Comparison of ENCODE assay signal across 16 mouse cellular contexts in genomic region chr13:41343163-41343886, GRCm38 (mm10).
DNase-seq lines count a peak whose midpoint lies in the region; ATAC-seq and TF ChIP-seq lines count a peak whose summit lies in the region.
"Had no signal": no experiment of that assay in that cellular context is flagged by ENCODE, and none has a peak within 500 bp of the region (broad histone marks: within the 10 kb centered on the region; RNA-seq: fewer than 3 reads in every experiment).

No protein-coding gene starts in this region.

- peaks cover 40% of the 10 kb centered on the region for H3K4me1 ChIP-seq in liver, adult 2 months (ENCODE audit: control insufficient read depth, insufficient read depth, low read length)
- H3K4me1 ChIP-seq in liver, embryonic 12.5 days = peaks cover 16% of the 10 kb centered on the region; the same call in 1 of the 2 replicates
- peaks cover 28% of the 10 kb centered on the region for H3K4me1 ChIP-seq in intestine, postnatal 0 days (replicated peaks; ENCODE audit: control insufficient read depth, insufficient read depth, low read length)
- H3K4me1 ChIP-seq in stomach, embryonic 14.5 days (ENCODE audit: control insufficient read depth, insufficient read depth, low read length) = peaks cover 7% of the 10 kb centered on the region; the same call in 1 of the 2 replicates

- H3K4me3 ChIP-seq in liver, adult 2 months (ENCODE audit: insufficient read depth, low read depth, low read length) = no peak overlapping the region
- no peak overlapping the region for H3K4me3 ChIP-seq in liver, embryonic 12.5 days
- H3K4me3 ChIP-seq in intestine, postnatal 0 days (ENCODE audit: low read depth, low read length) = no peak overlapping the region
- H3K4me3 ChIP-seq in stomach, embryonic 14.5 days (ENCODE audit: low read depth, low read length) = no peak overlapping the region
- H3K4me3 ChIP-seq: embryonic facial prominence, embryonic 15.5 days; heart, embryonic 15.5 days; limb, embryonic 12.5 days; myocyte had no signal

- 55% methylated on average over 3 of the region's 3 CpGs for WGBS in liver, adult 2 months
- 26% methylated on average over 3 of the region's 3 CpGs for WGBS in liver, embryonic 12.5 days (ENCODE audit: insufficient replicate concordance)
- WGBS in intestine, postnatal 0 days = 27% methylated on average over 3 of the region's 3 CpGs
- whole genome bisulfite sequencing in stomach, embryonic 14.5 days = 22% methylated on average over 3 of the region's 3 CpGs

- H3K27ac ChIP-seq in liver, adult 2 months (replicated peaks; ENCODE audit: insufficient read depth, low read depth, low read length) = peak overlapping the region; percentile 50; the same call in 1 of the 2 replicates
- H3K27ac ChIP-seq in liver, embryonic 12.5 days = no peak overlapping the region
- peak overlapping the region; percentile 92 for H3K27ac ChIP-seq in intestine, postnatal 0 days (ENCODE audit: low read depth, low read length)
- H3K27ac ChIP-seq in stomach, embryonic 14.5 days (ENCODE audit: low read length) = peak overlapping the region; percentile 55; the same call in 1 of the 2 replicates
- H3K27ac ChIP-seq: embryonic facial prominence, embryonic 15.5 days; heart, embryonic 15.5 days; limb, embryonic 12.5 days had no signal

- H3K27me3 ChIP-seq in liver, adult 2 months (ENCODE audit: control insufficient read depth, insufficient read depth, low read length) = no peaks in the 10 kb centered on the region
- H3K27me3 ChIP-seq in liver, embryonic 12.5 days (replicated peaks) = no peaks in the 10 kb centered on the region
- no peaks in the 10 kb centered on the region for H3K27me3 ChIP-seq in intestine, postnatal 0 days (replicated peaks; ENCODE audit: control insufficient read depth, insufficient read depth, low read length)
- no peaks in the 10 kb centered on the region for H3K27me3 ChIP-seq in stomach, embryonic 14.5 days (ENCODE audit: control insufficient read depth, insufficient read depth, low read length)
- H3K27me3 ChIP-seq: embryonic facial prominence, embryonic 15.5 days; heart, embryonic 15.5 days; limb, embryonic 12.5 days had no signal

- no peaks in the 10 kb centered on the region for H3K9me3 ChIP-seq in liver, embryonic 12.5 days (replicated peaks)
- H3K9me3 ChIP-seq in intestine, postnatal 0 days (ENCODE audit: control insufficient read depth) = no peaks in the 10 kb centered on the region
- H3K9me3 ChIP-seq in stomach, embryonic 14.5 days (ENCODE audit: control insufficient read depth, low read depth, low read length) = no peaks in the 10 kb centered on the region
- H3K9me3 ChIP-seq: embryonic facial prominence, embryonic 15.5 days; heart, embryonic 15.5 days; limb, embryonic 12.5 days had no signal

- no peak overlapping the region for H3K9ac ChIP-seq in liver, adult 2 months (ENCODE audit: low read depth, low read length)
- no peak overlapping the region for H3K9ac ChIP-seq in liver, embryonic 12.5 days
- no peak overlapping the region for H3K9ac ChIP-seq in intestine, postnatal 0 days (ENCODE audit: low read depth, low read length)
- no peak overlapping the region for H3K9ac ChIP-seq in stomach, embryonic 14.5 days (replicated peaks; ENCODE audit: low read depth, low read length)
- H3K9ac ChIP-seq: embryonic facial prominence, embryonic 15.5 days; heart, embryonic 15.5 days; limb, embryonic 12.5 days had no signal

- no peak for TF ChIP-seq POLR2A in liver, adult 2 months (IDR thresholded peaks at IDR 0.05; ENCODE audit: extremely low read depth, insufficient read depth, low read length)

- H3K4me2 ChIP-seq in liver, embryonic 12.5 days = no peak overlapping the region
- H3K4me2 ChIP-seq in intestine, postnatal 0 days (replicated peaks; ENCODE audit: low read depth) = peak overlapping the region; percentile 55
- no peak overlapping the region; the same call in 1 of the 2 replicates for H3K4me2 ChIP-seq in stomach, embryonic 14.5 days (replicated peaks; ENCODE audit: low read depth, low read length)
- H3K4me2 ChIP-seq: embryonic facial prominence, embryonic 15.5 days; heart, embryonic 15.5 days; limb, embryonic 12.5 days had no signal

- no peaks in the 10 kb centered on the region; the same call in 1 of the 2 replicates for H3K79me2 ChIP-seq in liver, adult 2 months (ENCODE audit: control insufficient read depth, insufficient read depth, low read length)

- ATAC-seq in liver, embryonic 12.5 days = no peak
- peak; percentile 79 for ATAC-seq in intestine, postnatal 0 days
- peak; percentile 75 for ATAC-seq in stomach, embryonic 14.5 days (ENCODE audit: insufficient number of reproducible peaks, insufficient read depth, low FRiP score, low read depth)
- ATAC-seq in megakaryocyte-erythroid progenitor cell, adult 5-6 weeks (replicated peaks; ENCODE audit: low FRiP score, low TSS enrichment, poor library complexity, severe bottlenecking) = no peak
- ATAC-seq in erythroid progenitor cell, adult 5-6 weeks (replicated peaks; ENCODE audit: low FRiP score, poor library complexity, severe bottlenecking) = no peak
- ATAC-seq: CD4-positive, CD25-positive, alpha-beta regulatory T cell, adult 4 months had no signal

- no peak for DNase-seq in liver, adult 2 months (ENCODE audit: extremely low read depth, low read depth, low spot score)
- peak; percentile 48 to 84 for DNase-seq in kidney, postnatal 25 days
- no peak for DNase-seq in testis, postnatal 10 days (ENCODE audit: low spot score)
- DNase-seq: adrenal gland, adult 2 months; layer of hippocampus, postnatal 36 days; thymus, postnatal 14 days had no signal

- H3K36me3 ChIP-seq in liver, adult 2 months (ENCODE audit: control insufficient read depth, insufficient read depth, low read length) = no peaks in the 10 kb centered on the region; the same call in 1 of the 2 replicates
- no peaks in the 10 kb centered on the region for H3K36me3 ChIP-seq in liver, embryonic 12.5 days
- peaks cover 15% of the 10 kb centered on the region for H3K36me3 ChIP-seq in intestine, postnatal 0 days (ENCODE audit: control insufficient read depth, insufficient read depth)
- H3K36me3 ChIP-seq in stomach, embryonic 14.5 days (ENCODE audit: control insufficient read depth, insufficient read depth, low read length) = no peaks in the 10 kb centered on the region
- H3K36me3 ChIP-seq: heart, embryonic 15.5 days had no signal

- no peak for TF ChIP-seq CTCF in liver, adult 2 months (IDR thresholded peaks at IDR 0.05; ENCODE audit: low read depth, low read length)
- TF ChIP-seq CTCF in intestine, postnatal 0 days (IDR thresholded peaks at IDR 0.05; ENCODE audit: low read depth) = peak; percentile 47

Comparison
In these comparisons a context has a peak if more than half of its experiments do, and no peak if none do; other contexts are left out.
1. DNase-seq: peak in kidney, postnatal 25 days (2 of 2); none in liver, adult 2 months (single experiment) and testis, postnatal 10 days (single experiment).
2. ATAC-seq: peak in intestine, postnatal 0 days (single experiment) and stomach, embryonic 14.5 days (single experiment); none in liver, embryonic 12.5 days (single experiment), megakaryocyte-erythroid progenitor cell, adult 5-6 weeks (single experiment) and erythroid progenitor cell, adult 5-6 weeks (single experiment).